26 mouse cellular contexts compared by ENCODE assay signal in genomic region chr3:146469226-146469625, GRCm38 (mm10). TPM values are rescaled to one million over a fixed set of nuclear protein-coding genes. Genes with fewer than 3 reads are reported as not detected.
DNase-seq lines count a peak whose midpoint lies in the region; ATAC-seq and TF ChIP-seq lines count a peak whose summit lies in the region.
"Had no signal": no experiment of that assay in that cellular context is flagged by ENCODE, and none has a peak within 500 bp of the region (broad histone marks: within the 10 kb centered on the region; RNA-seq: fewer than 3 reads in every experiment).

No protein-coding gene starts in this region.

- no peak overlapping the region for H3K4me3 ChIP-seq in ES-E14 (ENCODE audit: insufficient read depth in 1 of 2, low read depth in 1 of 2, low read length in 2 of 2, poor library complexity in 1 of 2, severe bottlenecking in 1 of 2)
- H3K4me3 ChIP-seq in forebrain, embryonic 16.5 days (replicated peaks; ENCODE audit: low read length), result no peak overlapping the region

- no peak overlapping the region for H3K4me2 ChIP-seq in forebrain, embryonic 16.5 days (ENCODE audit: low read length)

- DNase-seq in ES-CJ7 (ENCODE audit: low read depth, low spot score), result peak; percentile 48
- DNase-seq in ES-E14 (ENCODE audit: low read depth, low spot score), result no peak
- peak; percentile 74 for DNase-seq in R1 (ENCODE audit: low read depth, low spot score)
- DNase-seq in ZHBTc4 (ENCODE audit: low read depth, low spot score), result peak; percentile 56
- no peak for DNase-seq in layer of hippocampus, adult 9-11 months
- DNase-seq in left cerebral cortex, postnatal 14 days (ENCODE audit: low spot score in 2 of 2), result no peak
- no peak for DNase-seq in ovary, postnatal 14 days (ENCODE audit: low spot score)
- DNase-seq: adrenal gland, adult 2 months; adrenal gland, adult 8-10 months; adrenal gland, postnatal 10 days; adrenal gland, postnatal 14 days; adrenal gland, postnatal 25 days; adrenal gland, postnatal 36 days; B cell, adult 2 months; cerebellum, adult 11 months; cerebellum, adult 11-12 months; cerebellum, adult 18-20 months; cerebellum, adult 2 months; cerebellum, adult 8-10 months; cerebellum, adult 9-10 months had no signal

- in situ Hi-C loops in ES-E14 (cut with MboI; ENCODE audit: low sequenced_read_pairs in 2 of 2, unreplicated experiment in 2 of 2), result no loop called here

- no peak overlapping the region for H3K9ac ChIP-seq in ES-E14 (ENCODE audit: insufficient read depth, low read depth, low read length, poor library complexity, severe bottlenecking)
- H3K9ac ChIP-seq in forebrain, embryonic 16.5 days (replicated peaks; ENCODE audit: low read depth, low read length), result no peak overlapping the region

- H3K27me3 ChIP-seq in forebrain, embryonic 16.5 days (replicated peaks; ENCODE audit: control insufficient read depth, insufficient read depth, low read length), result no peaks in the 10 kb centered on the region
- H3K27me3 ChIP-seq: CH12.LX, Patski had no signal

- peaks cover 0 to 4% of the 10 kb centered on the region in 2 experiments; a peak in 2 of 4 replicates for H3K4me1 ChIP-seq in ES-E14 (ENCODE audit: control insufficient read depth in 2 of 2, insufficient read depth in 2 of 2, low read length in 2 of 2, poor library complexity in 1 of 2)
- no peaks in the 10 kb centered on the region for H3K4me1 ChIP-seq in forebrain, embryonic 16.5 days (replicated peaks; ENCODE audit: control insufficient read depth, insufficient read depth, low read length)

- intact Hi-C loops in left cerebral cortex, postnatal 14 days (cut with DNase I), result no loop called here

- no peak for ATAC-seq in forebrain, embryonic 16.5 days
- ATAC-seq: activated CD4-positive, CD25-positive, alpha-beta regulatory T cell, adult 4 months; CD4-positive, CD25-positive, alpha-beta regulatory T cell, adult 4 months; Patski had no signal

- no peaks in the 10 kb centered on the region for H3K36me3 ChIP-seq in ES-E14 (ENCODE audit: control insufficient read depth, insufficient read depth, low read length, poor library complexity, severe bottlenecking)
- H3K36me3 ChIP-seq in forebrain, embryonic 16.5 days (ENCODE audit: control insufficient read depth, insufficient read depth), result no peaks in the 10 kb centered on the region

- H3K27ac ChIP-seq in ES-E14 (ENCODE audit: insufficient read depth, low read depth, low read length, poor library complexity, severe bottlenecking), result no peak overlapping the region
- no peak overlapping the region for H3K27ac ChIP-seq in forebrain, embryonic 16.5 days (ENCODE audit: low read length)

- no peaks in the 10 kb centered on the region for H3K9me3 ChIP-seq in ES-E14 (ENCODE audit: control insufficient read depth, insufficient read depth, low read depth, low read length)
- H3K9me3 ChIP-seq in forebrain, embryonic 16.5 days (ENCODE audit: control insufficient read depth, low read length), result no peaks in the 10 kb centered on the region
- H3K9me3 ChIP-seq: G1E had no signal

- 83% methylated on average over 2 of the region's 2 CpGs for WGBS in forebrain, embryonic 16.5 days

TF ChIP-seq in ES-E14, 5 proteins besides CTCF, POLR2A, EP300 and RAD21:
- no peak for TF ChIP-seq ZC3H11A (IDR thresholded peaks at IDR 0.05; ENCODE audit: borderline replicate concordance, low read depth, low read length)
- TF ChIP-seq MAFK (IDR thresholded peaks at IDR 0.05; ENCODE audit: insufficient read depth, low read depth, low read length), result no peak
- TF ChIP-seq ZNF384 (IDR thresholded peaks at IDR 0.05; ENCODE audit: low read depth, low read length), result no peak
- 0 out of 2 replicates have a peak, but pooled peaks have one; percentile 42 for TF ChIP-seq CHD2 (IDR thresholded peaks at IDR 0.05; ENCODE audit: low read depth, low read length)
- TF ChIP-seq HCFC1 (IDR thresholded peaks at IDR 0.05; ENCODE audit: borderline replicate concordance, insufficient read depth, low read length), result no peak

RNA-seq across cellular contexts. Expression of gene Ctbs, which starts 19.6 kb away (rescaled TPM):
- total RNA-seq in ES-E14 (2012; rRNA removed), result 10.4 and 15.6 TPM in 2 replicates
- 1 to 10 TPM; 6.3 to 7.2 TPM for total RNA-seq in left cerebral cortex, postnatal 14 days (2021)
- 4.0 and 4.2 TPM in 2 replicates for polyA plus RNA-seq in forebrain, embryonic 16.5 days (2015; fragmentation: Nextera tagmentation; extraction: Ambion mirVana)

RNA-seq across cellular contexts. Expression of gene Spata1, which starts 30.3 kb away (rescaled TPM):
- 2.2 and 3.1 TPM in 2 replicates for total RNA-seq in ES-E14 (2012; rRNA removed)
- total RNA-seq in left cerebral cortex, postnatal 14 days (2021), result 1 to 10 TPM; 5.0 to 5.5 TPM
- 4.0 and 7.4 TPM in 2 replicates for polyA plus RNA-seq in forebrain, embryonic 16.5 days (2015; fragmentation: Nextera tagmentation; extraction: Ambion mirVana)

RNA-seq across cellular contexts. Expression of gene Gng5, which starts 30.4 kb away (rescaled TPM):
- total RNA-seq in ES-E14 (2012; rRNA removed), result 142 and 234 TPM in 2 replicates
- 10 to 100 TPM; 49.7 to 50.1 TPM for total RNA-seq in left cerebral cortex, postnatal 14 days (2021)
- 318 and 371 TPM in 2 replicates for polyA plus RNA-seq in forebrain, embryonic 16.5 days (2015; fragmentation: Nextera tagmentation; extraction: Ambion mirVana)

RNA-seq across cellular contexts. Expression of gene Rpf1, which starts 52.0 kb away (rescaled TPM):
- 50.2 and 64.9 TPM in 2 replicates for total RNA-seq in ES-E14 (2012; rRNA removed)
- total RNA-seq in left cerebral cortex, postnatal 14 days (2021), result 10 to 100 TPM; 13.3 to 14.2 TPM
- 47.0 and 58.0 TPM in 2 replicates for polyA plus RNA-seq in forebrain, embryonic 16.5 days (2015; fragmentation: Nextera tagmentation; extraction: Ambion mirVana)

Comparison
In these comparisons a context has a peak if more than half of its experiments do, and no peak if none do; other contexts are left out.
1. DNase-seq: peak in ES-CJ7 (single experiment), R1 (single experiment) and ZHBTc4 (single experiment); none in ES-E14 (single experiment), layer of hippocampus, adult 9-11 months (single experiment), left cerebral cortex, postnatal 14 days (0 of 2) and ovary, postnatal 14 days (single experiment).